Comparison of ENCODE assay signal across 12 mouse cellular contexts in genomic region chr16:23258429-23258822, GRCm38 (mm10). TPM values are rescaled to one million over a fixed set of nuclear protein-coding genes. Genes with fewer than 3 reads are reported as not detected.
DNase-seq lines count a peak whose midpoint lies in the region; ATAC-seq and TF ChIP-seq lines count a peak whose summit lies in the region.
"Had no signal": no experiment of that assay in that cellular context is flagged by ENCODE, and none has a peak within 500 bp of the region (broad histone marks: within the 10 kb centered on the region; RNA-seq: fewer than 3 reads in every experiment).

No protein-coding gene starts in this region.

- intact Hi-C loops in left cerebral cortex, postnatal 25 days (cut with DNase I), result no loop called here

- peaks cover 78% of the 10 kb centered on the region for H3K4me1 ChIP-seq in forebrain, embryonic 10.5 days
- no peaks in the 10 kb centered on the region for H3K4me1 ChIP-seq in forebrain, postnatal 0 days (ENCODE audit: insufficient read depth)
- H3K4me1 ChIP-seq in lung, embryonic 15.5 days, result peaks cover 35% of the 10 kb centered on the region
- H3K4me1 ChIP-seq in forebrain, embryonic 16.5 days (replicated peaks; ENCODE audit: control insufficient read depth, insufficient read depth, low read length), result peaks cover 24% of the 10 kb centered on the region
- peaks cover 20% of the 10 kb centered on the region for H3K4me1 ChIP-seq in midbrain, embryonic 14.5 days (ENCODE audit: control insufficient read depth, insufficient read depth, low read length)

- DNase-seq in forebrain, embryonic 10.5 days (ENCODE audit: extremely low spot score, low spot score), result no peak
- DNase-seq in forebrain, postnatal 0 days, result no peak
- DNase-seq in lung, postnatal 4 days, result no peak
- peak; percentile 40 for DNase-seq in midbrain, embryonic 14.5 days
- DNase-seq in thymus, postnatal 14 days, result no peak
- no peak for DNase-seq in left cerebral cortex, postnatal 25 days (ENCODE audit: low spot score in 2 of 2)
- DNase-seq: adrenal gland, postnatal 36 days; cerebellum, adult 2 months; gastrocnemius, postnatal 25 days; heart, postnatal 14 days had no signal

- H3K4me2 ChIP-seq in forebrain, postnatal 0 days (ENCODE audit: low read depth), result no peak overlapping the region
- no peak overlapping the region for H3K4me2 ChIP-seq in lung, embryonic 15.5 days
- H3K4me2 ChIP-seq in forebrain, embryonic 16.5 days (ENCODE audit: low read length), result no peak overlapping the region
- H3K4me2 ChIP-seq in midbrain, embryonic 14.5 days (ENCODE audit: low read length), result no peak overlapping the region

- H3K9me3 ChIP-seq in forebrain, embryonic 10.5 days, result no peaks in the 10 kb centered on the region
- no peaks in the 10 kb centered on the region for H3K9me3 ChIP-seq in forebrain, postnatal 0 days (ENCODE audit: low read length)
- H3K9me3 ChIP-seq in lung, embryonic 15.5 days, result no peaks in the 10 kb centered on the region
- no peaks in the 10 kb centered on the region for H3K9me3 ChIP-seq in forebrain, embryonic 16.5 days (ENCODE audit: control insufficient read depth, low read length)
- no peaks in the 10 kb centered on the region for H3K9me3 ChIP-seq in midbrain, embryonic 14.5 days (ENCODE audit: control insufficient read depth, low read length)

- WGBS in forebrain, embryonic 10.5 days, result 6% methylated on average over 7 of the region's 7 CpGs
- 15% methylated on average over 7 of the region's 7 CpGs for WGBS in forebrain, postnatal 0 days
- WGBS in lung, embryonic 15.5 days, result 19% methylated on average over 7 of the region's 7 CpGs
- 7% methylated on average over 7 of the region's 7 CpGs for WGBS in forebrain, embryonic 16.5 days
- WGBS in midbrain, embryonic 14.5 days, result 3% methylated on average over 7 of the region's 7 CpGs

- no peak for ATAC-seq in forebrain, postnatal 0 days
- no peak for ATAC-seq in lung, embryonic 15.5 days (ENCODE audit: borderline replicate concordance, extremely low read depth, low FRiP score, low TSS enrichment)
- ATAC-seq in forebrain, embryonic 16.5 days, result 0 out of 2 replicates have a peak, but pooled peaks have one; percentile 2
- ATAC-seq in midbrain, embryonic 14.5 days (ENCODE audit: low FRiP score, low TSS enrichment), result peak; percentile 32; the same call in 1 of the 2 replicates

- H3K27ac ChIP-seq in forebrain, embryonic 10.5 days, result peak overlapping the region; percentile 74
- no peak overlapping the region for H3K27ac ChIP-seq in forebrain, postnatal 0 days (ENCODE audit: low read depth, low read length)
- H3K27ac ChIP-seq in lung, embryonic 15.5 days, result peak overlapping the region; percentile 58
- H3K27ac ChIP-seq in forebrain, embryonic 16.5 days (ENCODE audit: low read length), result no peak overlapping the region
- H3K27ac ChIP-seq in midbrain, embryonic 14.5 days (replicated peaks; ENCODE audit: low read depth, low read length), result peak overlapping the region; percentile 28

- H3K4me3 ChIP-seq in forebrain, embryonic 10.5 days, result peak overlapping the region; percentile 19
- H3K4me3 ChIP-seq in forebrain, postnatal 0 days (ENCODE audit: low read depth, low read length), result no peak overlapping the region
- no peak overlapping the region for H3K4me3 ChIP-seq in lung, embryonic 15.5 days
- no peak overlapping the region for H3K4me3 ChIP-seq in forebrain, embryonic 16.5 days (replicated peaks; ENCODE audit: low read length)
- no peak overlapping the region for H3K4me3 ChIP-seq in midbrain, embryonic 14.5 days (replicated peaks; ENCODE audit: low read depth, low read length)

- no peak overlapping the region for H3K9ac ChIP-seq in forebrain, postnatal 0 days
- no peak overlapping the region for H3K9ac ChIP-seq in lung, embryonic 15.5 days
- no peak overlapping the region for H3K9ac ChIP-seq in forebrain, embryonic 16.5 days (replicated peaks; ENCODE audit: low read depth, low read length)
- H3K9ac ChIP-seq in midbrain, embryonic 14.5 days (replicated peaks; ENCODE audit: low read length), result no peak overlapping the region

- no peak for TF ChIP-seq CTCF in forebrain, postnatal 0 days (IDR thresholded peaks at IDR 0.05; ENCODE audit: low read depth)

- H3K27me3 ChIP-seq in forebrain, embryonic 10.5 days (ENCODE audit: poor library complexity, severe bottlenecking), result peaks cover 70% of the 10 kb centered on the region
- H3K27me3 ChIP-seq in forebrain, postnatal 0 days (ENCODE audit: insufficient read depth, low read length), result no peaks in the 10 kb centered on the region
- no peaks in the 10 kb centered on the region for H3K27me3 ChIP-seq in lung, embryonic 15.5 days
- no peaks in the 10 kb centered on the region for H3K27me3 ChIP-seq in forebrain, embryonic 16.5 days (replicated peaks; ENCODE audit: control insufficient read depth, insufficient read depth, low read length)
- no peaks in the 10 kb centered on the region for H3K27me3 ChIP-seq in midbrain, embryonic 14.5 days (ENCODE audit: control insufficient read depth, insufficient read depth, low read length)

- H3K36me3 ChIP-seq in forebrain, embryonic 10.5 days (replicated peaks), result peaks cover 4% of the 10 kb centered on the region; the same call in 1 of the 2 replicates
- peaks cover 7% of the 10 kb centered on the region; the same call in 1 of the 2 replicates for H3K36me3 ChIP-seq in forebrain, postnatal 0 days (ENCODE audit: insufficient read depth)
- no peaks in the 10 kb centered on the region for H3K36me3 ChIP-seq in lung, embryonic 15.5 days
- H3K36me3 ChIP-seq in forebrain, embryonic 16.5 days (ENCODE audit: control insufficient read depth, insufficient read depth), result no peaks in the 10 kb centered on the region
- 0 out of 2 replicates have a peak, but pooled peaks cover 4% of the 10 kb centered on the region for H3K36me3 ChIP-seq in midbrain, embryonic 14.5 days (ENCODE audit: control insufficient read depth, insufficient read depth, low read length)

RNA-seq across cellular contexts. Expression of gene St6gal1, which starts 33.9 kb away (rescaled TPM):
- 18.4 and 19.7 TPM in 2 replicates for polyA plus RNA-seq in forebrain, embryonic 10.5 days (2016; fragmentation: Nextera tagmentation; extraction: Ambion mirVana)
- 21.8 and 27.3 TPM in 2 replicates for total RNA-seq in forebrain, postnatal 0 days (2014; rRNA removed)
- 16.4 and 18.6 TPM in 2 replicates for polyA plus RNA-seq in forebrain, postnatal 0 days (2015; fragmentation: Nextera tagmentation; extraction: Ambion mirVana)
- polyA plus RNA-seq in lung, embryonic 15.5 days (2015; fragmentation: Nextera tagmentation; extraction: Ambion mirVana), result 48.0 and 52.7 TPM in 2 replicates
- polyA plus RNA-seq in forebrain, embryonic 16.5 days (2015; fragmentation: Nextera tagmentation; extraction: Ambion mirVana), result 50.4 and 61.7 TPM in 2 replicates
- polyA plus RNA-seq in midbrain, embryonic 14.5 days (2014; fragmentation: Nextera tagmentation; extraction: Ambion mirVana), result 28.5 and 30.6 TPM in 2 replicates
- 10 to 100 TPM; 13.1 to 13.5 TPM for total RNA-seq in left cerebral cortex, postnatal 25 days (2021)

Comparison
In these comparisons a context has a peak if more than half of its experiments do, and no peak if none do; other contexts are left out.
1. H3K27ac ChIP-seq: peak in forebrain, embryonic 10.5 days (single experiment), lung, embryonic 15.5 days (single experiment) and midbrain, embryonic 14.5 days (single experiment); none in forebrain, postnatal 0 days (single experiment) and forebrain, embryonic 16.5 days (single experiment).
2. ATAC-seq: peak in forebrain, embryonic 16.5 days (single experiment) and midbrain, embryonic 14.5 days (single experiment); none in forebrain, postnatal 0 days (single experiment) and lung, embryonic 15.5 days (single experiment).